Mouse (Mus musculus) limb, embryonic 14.5 days (tissue): ENCODE measurements around the gene Supt6. TPM values are rescaled to one million over a fixed set of nuclear protein-coding genes. Genes with fewer than 3 reads are reported as not detected.

Experiments used
- ATAC-seq: fragments of 200-750 bp; cut with Nextera tagmentation; 2 replicates; pipeline ENCODE4 v1.8.0; 2017; ENCODE audit warnings: low read depth, moderate number of reproducible peaks, moderate TSS enrichment; ENCODE audit not compliant: low FRiP score
- DNase-seq: peaks from one replicate; pipeline ENCODE4 v3.0.0-alpha.2; 2015; ENCODE audit warnings: low spot score
- H3K27ac ChIP-seq: fragments of 300-500 bp; sonication (generic); replicated peaks from 2 replicates; pipeline ENCODE4 v1.5.1; 2014; ENCODE audit warnings: low read depth, mild to moderate bottlenecking, low read length, moderate library complexity, mixed read lengths
- H3K27me3 ChIP-seq: fragments of 300-500 bp; sonication (generic); 2 replicates; pipeline ENCODE4 v1.6.1; 2014; ENCODE audit warnings: low read length, mixed read lengths; ENCODE audit not compliant: control insufficient read depth, insufficient read depth
- H3K36me3 ChIP-seq: fragments of 300-500 bp; sonication (generic); 2 replicates; pipeline ENCODE4 v1.6.1; 2014; ENCODE audit warnings: mild to moderate bottlenecking, low read length, moderate library complexity, mixed read lengths; ENCODE audit not compliant: control insufficient read depth, insufficient read depth
- H3K4me1 ChIP-seq: fragments of 300-500 bp; sonication (generic); 2 replicates; pipeline ENCODE4 v1.6.1; 2014; ENCODE audit warnings: antibody characterized with exemption, low read length, mixed read lengths; ENCODE audit not compliant: control insufficient read depth, insufficient read depth
- H3K4me2 ChIP-seq: fragments of 300-500 bp; sonication (generic); replicated peaks from 2 replicates; pipeline ENCODE4 v1.6.1; 2014; ENCODE audit warnings: low read depth, mild to moderate bottlenecking, low read length, moderate library complexity; ENCODE audit not compliant: severe bottlenecking
- H3K4me3 ChIP-seq: fragments of 300-500 bp; sonication (generic); replicated peaks from 2 replicates; pipeline ENCODE4 v1.5.1; 2014; ENCODE audit warnings: low read length
- H3K9ac ChIP-seq: fragments of 300-500 bp; sonication (generic); 2 replicates; pipeline ENCODE4 v1.6.1; 2014; ENCODE audit warnings: mild to moderate bottlenecking, low read depth, low read length, moderate library complexity; ENCODE audit not compliant: severe bottlenecking
- H3K9me3 ChIP-seq: fragments of 300-500 bp; sonication (generic); 2 replicates; pipeline ENCODE4 v1.6.1; 2016; ENCODE audit warnings: low read length; ENCODE audit not compliant: control insufficient read depth
- POLR2A ChIP-seq: fragments of 200-500 bp; IDR thresholded peaks from 2 replicates; pipeline ENCODE4 v1.8.0; 2012; ENCODE audit warnings: inconsistent platforms, mild to moderate bottlenecking, moderate library complexity, borderline replicate concordance; ENCODE audit not compliant: insufficient read depth, insufficient read length; ENCODE audit errors: extremely low read depth
- WGBS: fragments of 180-500 bp; shearing (Covaris S2); extraction: QIAGEN DNeasy Blood & Tissue Kit; methylation state at CpG from one replicate; pipeline ENCODE4 v1.1.7; 2014; 5-methylcytosine and 5-hydroxymethylcytosine counted together
- polyA plus RNA-seq, 2 experiments: library from polyadenylated mRNA; depleted of rRNA in 1 of 2; stranded (reverse) in 1 of 2; unstranded in 1 of 2; fragments of >200 nt; fragmentation: Nextera tagmentation in 1 of 2; extraction: Ambion mirVana in 1 of 2; gene quantifications; 2 replicates each; pipeline versions ENCODE4 v1.2.1 to v1.2.3; 2012 to 2014

The Supt6 gene
- polyA plus RNA-seq, 2 experiments = 27.7 to 30.6 TPM

GRCm38 (mm10) chr11:78183884-78184514, 61.8 kb downstream of the Supt6 start:
- H3K27ac ChIP-seq = no peak overlapping the region
- WGBS = 51% methylated on average over 10 of the region's 10 CpGs
- TF ChIP-seq POLR2A = no peak
- peak overlapping the region; percentile 41 for H3K4me2 ChIP-seq
- H3K36me3 ChIP-seq = peaks cover 31% of the 10 kb centered on the region
- DNase-seq (no peak), ATAC-seq (no peak)
- H3K4me1 ChIP-seq = peaks cover 30% of the 10 kb centered on the region
- H3K27me3 ChIP-seq = no peaks in the 10 kb centered on the region
- peak overlapping the region; percentile 87 for H3K9ac ChIP-seq
- H3K9me3 ChIP-seq = no peaks in the 10 kb centered on the region
- peak overlapping the region; percentile 83 for H3K4me3 ChIP-seq

GRCm38 (mm10) chr11:78182961-78183844, 62.6 kb downstream of the Supt6 start, which contains the start of gene Rpl23a:
TSS of gene Rpl23a (minus strand) at chr11:78183584.
- peak within 1 kb of the TSS; percentile 83 for H3K4me3 ChIP-seq
- no peaks in the 10 kb centered on the region for H3K9me3 ChIP-seq
- ATAC-seq = peak; percentile 89
- H3K27ac ChIP-seq = peak within 1 kb of the TSS; percentile 89
- peak within 1 kb of the TSS; percentile 87 for H3K9ac ChIP-seq
- TF ChIP-seq POLR2A = peak; percentile 94; the same call in 1 of the 2 replicates
- H3K27me3 ChIP-seq = no peaks in the 10 kb centered on the region
- peak; percentile 99 for DNase-seq
- peaks cover 31% of the 10 kb centered on the region for H3K36me3 ChIP-seq
- peak within 1 kb of the TSS; percentile 75 for H3K4me2 ChIP-seq
- H3K4me1 ChIP-seq = peaks cover 30% of the 10 kb centered on the region
- WGBS = under 1% methylated on average over 38 of the region's 38 CpGs

- no peak overlapping the region for H3K27ac ChIP-seq
- 9% methylated on average over 7 of the region's 7 CpGs for WGBS
- no peak for TF ChIP-seq POLR2A
- ATAC-seq (no peak), DNase-seq (no peak)
- H3K36me3 ChIP-seq = peaks cover 31% of the 10 kb centered on the region
- H3K9me3 ChIP-seq = no peaks in the 10 kb centered on the region
- H3K4me3 ChIP-seq = peak overlapping the region; percentile 83
- no peaks in the 10 kb centered on the region for H3K27me3 ChIP-seq
- H3K4me2 ChIP-seq = peak overlapping the region; percentile 75
- peaks cover 32% of the 10 kb centered on the region for H3K4me1 ChIP-seq
- peak overlapping the region; percentile 87 for H3K9ac ChIP-seq
These were observed 63.3 kb downstream of the Supt6 start for GRCm38 (mm10) chr11:78182450-78182849.

GRCm38 (mm10) chr11:78181830-78182357, 63.9 kb downstream of the Supt6 start:
- DNase-seq (no peak), ATAC-seq (no peak)
- Histone ChIP-seq H3K27ac (no peak overlapping the region), H3K4me1 (peaks cover 34% of the 10 kb centered on the region), H3K36me3 (peaks cover 31% of the 10 kb centered on the region), H3K27me3 (no peaks in the 10 kb centered on the region), H3K4me3 (peak overlapping the region; percentile 83), H3K4me2 (peak overlapping the region; percentile 75), H3K9ac (peak overlapping the region; percentile 87), H3K9me3 (no peaks in the 10 kb centered on the region)
- no peak for TF ChIP-seq POLR2A
- WGBS = 48% methylated on average over 2 of the region's 2 CpGs

GRCm38 (mm10) chr11:78180081-78180761, 65.6 kb downstream of the Supt6 start:
- no peak overlapping the region for H3K27ac ChIP-seq
- ATAC-seq (no peak), DNase-seq (no peak)
- TF ChIP-seq POLR2A = no peak
- 76% methylated on average over 6 of the region's 6 CpGs for WGBS
- H3K4me2 ChIP-seq = no peak overlapping the region
- H3K36me3 ChIP-seq = peaks cover 31% of the 10 kb centered on the region
- no peaks in the 10 kb centered on the region for H3K27me3 ChIP-seq
- peaks cover 39% of the 10 kb centered on the region for H3K4me1 ChIP-seq
- no peaks in the 10 kb centered on the region for H3K9me3 ChIP-seq
- no peak overlapping the region for H3K9ac ChIP-seq
- no peak overlapping the region for H3K4me3 ChIP-seq
